Mouse (Mus musculus): ENCODE results near the gene Spns1. TPM values are rescaled to one million over a fixed set of nuclear protein-coding genes. Genes with fewer than 3 reads are reported as not detected.

The Spns1 gene
- polyA plus RNA-seq, 1 experiment from 2014 or later: 54.3 TPM

DNA sequence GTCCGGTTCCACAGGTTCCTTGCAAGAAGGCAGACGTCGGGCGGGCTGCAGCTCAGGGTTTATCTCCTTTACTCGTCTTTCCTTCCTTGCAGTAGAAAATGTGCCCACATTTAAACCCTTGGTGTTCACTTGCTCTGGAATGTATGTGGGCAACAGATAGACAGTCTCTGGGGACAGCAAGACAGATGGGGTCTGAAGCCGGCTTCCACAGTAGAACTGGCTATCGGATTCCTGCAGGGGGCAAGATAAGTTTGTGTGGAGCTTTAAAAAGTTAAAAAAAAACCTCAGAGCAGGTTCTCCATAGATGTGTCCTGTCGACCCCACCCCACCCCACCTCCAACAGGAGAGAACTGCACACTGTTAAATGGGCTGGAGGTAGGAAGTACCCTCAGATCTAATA, 29.0 kb downstream of the Spns1 start:
- Histone ChIP-seq H3K9me3 (ENCODE audit: control insufficient read depth, low read length) (no peaks in the 10 kb centered on the region), H3K27me3 (ENCODE audit: control insufficient read depth, insufficient read depth, low read depth, low read length) (no peaks in the 10 kb centered on the region), H3K36me3 (ENCODE audit: control insufficient read depth, insufficient read depth, low read length) (no peaks in the 10 kb centered on the region), H3K4me2 (ENCODE audit: low read depth, low read length) (no peak overlapping the region), H3K4me1 (replicated peaks; ENCODE audit: control insufficient read depth, insufficient read depth, low read length) (no peaks in the 10 kb centered on the region), H3K9ac (ENCODE audit: low read length) (no peak overlapping the region), H3K4me3 (ENCODE audit: low read length) (no peak overlapping the region), H3K27ac (ENCODE audit: low read length) (no peak overlapping the region)
- no peak for ATAC-seq (ENCODE audit: low read depth)
- WGBS: 43% methylated on average over 8 of the region's 8 CpGs

GRCm38 (mm10) chr7:126347098-126347497, 30.2 kb downstream of the Spns1 start:
- H3K27ac ChIP-seq (ENCODE audit: low read length): no peak overlapping the region
- WGBS: 41% methylated on average over 1 of the region's 1 CpGs
- no peak for ATAC-seq (ENCODE audit: low read depth)

GRCm38 (mm10) chr7:126345969-126346368, 31.3 kb downstream of the Spns1 start:
- Histone ChIP-seq H3K4me1 (replicated peaks; ENCODE audit: control insufficient read depth, insufficient read depth, low read length) (no peaks in the 10 kb centered on the region), H3K4me2 (ENCODE audit: low read depth, low read length) (no peak overlapping the region), H3K4me3 (ENCODE audit: low read length) (no peak overlapping the region), H3K9ac (ENCODE audit: low read length) (no peak overlapping the region), H3K27ac (ENCODE audit: low read length) (no peak overlapping the region), H3K27me3 (ENCODE audit: control insufficient read depth, insufficient read depth, low read depth, low read length) (no peaks in the 10 kb centered on the region), H3K36me3 (ENCODE audit: control insufficient read depth, insufficient read depth, low read length) (no peaks in the 10 kb centered on the region), H3K9me3 (ENCODE audit: control insufficient read depth, low read length) (no peaks in the 10 kb centered on the region)
- 36% methylated on average over 3 of the region's 3 CpGs for WGBS
- ATAC-seq (ENCODE audit: low read depth): no peak

More at GRCm38 (mm10) chr7:126347098-126347497, 30.2 kb downstream of the Spns1 start:
- Histone ChIP-seq H3K4me2 (ENCODE audit: low read depth, low read length) (no peak overlapping the region), H3K4me3 (ENCODE audit: low read length) (no peak overlapping the region), H3K36me3 (ENCODE audit: control insufficient read depth, insufficient read depth, low read length) (no peaks in the 10 kb centered on the region), H3K9ac (ENCODE audit: low read length) (no peak overlapping the region), H3K27me3 (ENCODE audit: control insufficient read depth, insufficient read depth, low read depth, low read length) (no peaks in the 10 kb centered on the region), H3K4me1 (replicated peaks; ENCODE audit: control insufficient read depth, insufficient read depth, low read length) (no peaks in the 10 kb centered on the region), H3K9me3 (ENCODE audit: control insufficient read depth, low read length) (no peaks in the 10 kb centered on the region)

- no peaks in the 10 kb centered on the region for H3K4me1 ChIP-seq (replicated peaks; ENCODE audit: control insufficient read depth, insufficient read depth, low read length)
- WGBS: 44% methylated on average over 3 of the region's 3 CpGs
- no peaks in the 10 kb centered on the region for H3K36me3 ChIP-seq (ENCODE audit: control insufficient read depth, insufficient read depth, low read length)
- no peaks in the 10 kb centered on the region for H3K9me3 ChIP-seq (ENCODE audit: control insufficient read depth, low read length)
- H3K9ac ChIP-seq (ENCODE audit: low read length): no peak overlapping the region
- H3K4me2 ChIP-seq (ENCODE audit: low read depth, low read length): no peak overlapping the region
- no peaks in the 10 kb centered on the region for H3K27me3 ChIP-seq (ENCODE audit: control insufficient read depth, insufficient read depth, low read depth, low read length)
- ATAC-seq (ENCODE audit: low read depth): no peak
- H3K27ac ChIP-seq (ENCODE audit: low read length): no peak overlapping the region
- no peak overlapping the region for H3K4me3 ChIP-seq (ENCODE audit: low read length)
These were observed 31.7 kb downstream of the Spns1 start for GRCm38 (mm10) chr7:126345557-126345956.

- H3K4me1 ChIP-seq (replicated peaks; ENCODE audit: control insufficient read depth, insufficient read depth, low read length): no peaks in the 10 kb centered on the region
- H3K27me3 ChIP-seq (ENCODE audit: control insufficient read depth, insufficient read depth, low read depth, low read length): no peaks in the 10 kb centered on the region
- H3K36me3 ChIP-seq (ENCODE audit: control insufficient read depth, insufficient read depth, low read length): no peaks in the 10 kb centered on the region
- H3K4me3 ChIP-seq (ENCODE audit: low read length): no peak overlapping the region
- ATAC-seq (ENCODE audit: low read depth): no peak
- no peak overlapping the region for H3K27ac ChIP-seq (ENCODE audit: low read length)
- WGBS: 37% methylated on average over 6 of the region's 6 CpGs
- no peak overlapping the region for H3K9ac ChIP-seq (ENCODE audit: low read length)
- no peak overlapping the region for H3K4me2 ChIP-seq (ENCODE audit: low read depth, low read length)
- no peaks in the 10 kb centered on the region for H3K9me3 ChIP-seq (ENCODE audit: control insufficient read depth, low read length)
These were observed 36.4 kb downstream of the Spns1 start for GRCm38 (mm10) chr7:126340896-126341295.

DNA sequence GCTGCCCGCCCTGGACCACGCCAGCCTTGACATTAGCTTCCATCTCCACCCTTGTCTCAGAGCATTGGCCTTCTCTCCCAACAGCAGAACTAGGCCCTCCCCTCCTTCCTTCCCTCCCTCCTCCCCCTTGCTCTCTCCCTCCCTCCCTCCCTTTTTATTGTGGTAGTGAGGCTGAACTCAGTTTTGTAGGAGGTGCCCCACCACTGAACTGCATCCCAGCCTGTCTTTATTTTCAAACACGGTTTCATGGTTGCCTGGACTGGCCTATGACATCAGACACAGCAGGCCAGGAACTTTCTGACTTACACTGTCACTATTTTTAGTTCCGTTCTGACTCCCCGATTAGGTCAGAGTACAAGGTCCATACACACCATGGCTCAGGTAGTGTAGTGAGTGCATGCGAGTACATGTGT, 37.0 kb downstream of the Spns1 start:
- WGBS: 71% methylated on average over 6 of the region's 6 CpGs
- Histone ChIP-seq H3K9me3 (ENCODE audit: control insufficient read depth, low read length) (no peaks in the 10 kb centered on the region), H3K9ac (ENCODE audit: low read length) (no peak overlapping the region), H3K36me3 (ENCODE audit: control insufficient read depth, insufficient read depth, low read length) (no peaks in the 10 kb centered on the region), H3K4me3 (ENCODE audit: low read length) (no peak overlapping the region), H3K27ac (ENCODE audit: low read length) (no peak overlapping the region), H3K27me3 (ENCODE audit: control insufficient read depth, insufficient read depth, low read depth, low read length) (no peaks in the 10 kb centered on the region), H3K4me1 (replicated peaks; ENCODE audit: control insufficient read depth, insufficient read depth, low read length) (no peaks in the 10 kb centered on the region), H3K4me2 (ENCODE audit: low read depth, low read length) (no peak overlapping the region)
- no peak for ATAC-seq (ENCODE audit: low read depth)

GRCm38 (mm10) chr7:126339521-126339971, 37.7 kb downstream of the Spns1 start:
- Histone ChIP-seq H3K9ac (ENCODE audit: low read length) (no peak overlapping the region), H3K27me3 (ENCODE audit: control insufficient read depth, insufficient read depth, low read depth, low read length) (no peaks in the 10 kb centered on the region), H3K9me3 (ENCODE audit: control insufficient read depth, low read length) (no peaks in the 10 kb centered on the region), H3K4me2 (ENCODE audit: low read depth, low read length) (no peak overlapping the region), H3K4me1 (replicated peaks; ENCODE audit: control insufficient read depth, insufficient read depth, low read length) (no peaks in the 10 kb centered on the region), H3K4me3 (ENCODE audit: low read length) (no peak overlapping the region), H3K27ac (ENCODE audit: low read length) (no peak overlapping the region), H3K36me3 (ENCODE audit: control insufficient read depth, insufficient read depth, low read length) (no peaks in the 10 kb centered on the region)
- ATAC-seq (ENCODE audit: low read depth): no peak
- 64% methylated on average over 8 of the region's 8 CpGs for WGBS

- Histone ChIP-seq H3K9ac (ENCODE audit: low read length) (no peak overlapping the region), H3K4me2 (ENCODE audit: low read depth, low read length) (no peak overlapping the region), H3K4me1 (replicated peaks; ENCODE audit: control insufficient read depth, insufficient read depth, low read length) (no peaks in the 10 kb centered on the region), H3K4me3 (ENCODE audit: low read length) (no peak overlapping the region), H3K9me3 (ENCODE audit: control insufficient read depth, low read length) (no peaks in the 10 kb centered on the region), H3K36me3 (ENCODE audit: control insufficient read depth, insufficient read depth, low read length) (no peaks in the 10 kb centered on the region), H3K27me3 (ENCODE audit: control insufficient read depth, insufficient read depth, low read depth, low read length) (no peaks in the 10 kb centered on the region), H3K27ac (ENCODE audit: low read length) (no peak overlapping the region)
- WGBS: 78% methylated on average over 8 of the region's 8 CpGs
- no peak for ATAC-seq (ENCODE audit: low read depth)
These were observed 38.3 kb downstream of the Spns1 start for GRCm38 (mm10) chr7:126338906-126339305.

- H3K4me3 ChIP-seq (ENCODE audit: low read length): no peak overlapping the region
- no peaks in the 10 kb centered on the region for H3K4me1 ChIP-seq (replicated peaks; ENCODE audit: control insufficient read depth, insufficient read depth, low read length)
These were observed 41.7 kb downstream of the Spns1 start for GRCm38 (mm10) chr7:126335556-126335955.

DNA sequence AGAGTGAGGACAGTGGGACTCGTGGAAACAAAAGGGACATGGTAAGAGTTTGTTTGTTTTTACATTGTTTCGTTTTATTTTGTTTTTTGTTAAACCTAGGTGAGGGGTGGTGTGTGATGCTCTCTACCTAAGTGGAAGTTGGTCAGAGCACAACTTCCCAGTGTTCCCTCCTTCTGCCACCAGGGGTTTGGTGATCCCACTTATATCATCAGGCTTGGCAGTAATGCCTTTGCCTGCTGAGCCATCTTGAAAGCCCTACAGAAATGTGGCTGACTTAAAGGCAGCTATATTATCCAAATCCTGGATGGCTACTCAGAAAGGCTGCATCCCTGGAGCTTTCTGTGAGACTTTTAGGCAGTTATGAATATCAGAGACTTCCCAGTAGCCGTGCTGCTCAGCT, 44.6 kb downstream of the Spns1 start:
- Histone ChIP-seq H3K4me3 (ENCODE audit: low read length) (no peak overlapping the region), H3K4me2 (ENCODE audit: low read depth, low read length) (no peak overlapping the region), H3K36me3 (ENCODE audit: control insufficient read depth, insufficient read depth, low read length) (no peaks in the 10 kb centered on the region), H3K27me3 (ENCODE audit: control insufficient read depth, insufficient read depth, low read depth, low read length) (no peaks in the 10 kb centered on the region), H3K4me1 (replicated peaks; ENCODE audit: control insufficient read depth, insufficient read depth, low read length) (no peaks in the 10 kb centered on the region), H3K9ac (ENCODE audit: low read length) (no peak overlapping the region), H3K9me3 (ENCODE audit: control insufficient read depth, low read length) (no peaks in the 10 kb centered on the region), H3K27ac (ENCODE audit: low read length) (no peak overlapping the region)
- WGBS: 52% methylated on average over 3 of the region's 3 CpGs
- ATAC-seq (ENCODE audit: low read depth): no peak

More at GRCm38 (mm10) chr7:126335556-126335955, 41.7 kb downstream of the Spns1 start:
- ATAC-seq (ENCODE audit: low read depth): no peak
- Histone ChIP-seq H3K27ac (ENCODE audit: low read length) (no peak overlapping the region), H3K9me3 (ENCODE audit: control insufficient read depth, low read length) (no peaks in the 10 kb centered on the region), H3K9ac (ENCODE audit: low read length) (no peak overlapping the region), H3K4me2 (ENCODE audit: low read depth, low read length) (no peak overlapping the region), H3K27me3 (ENCODE audit: control insufficient read depth, insufficient read depth, low read depth, low read length) (no peaks in the 10 kb centered on the region), H3K36me3 (ENCODE audit: control insufficient read depth, insufficient read depth, low read length) (no peaks in the 10 kb centered on the region)
- 93% methylated on average over 1 of the region's 1 CpGs for WGBS

Measured in lung, embryonic 16.5 days (tissue).